Mouse (Mus musculus): ENCODE results near the gene Acsm1. TPM values are rescaled to one million over a fixed set of nuclear protein-coding genes. Genes with fewer than 3 reads are reported as not detected.

The Acsm1 gene
- polyA plus RNA-seq, 1 experiment from 2014 or later: 7.4 TPM

Other genes with a start within 250 kb of the Acsm1 start
- 0.09 and 0.22 TPM in 2 replicates for gene Gp2, start 147.7 kb upstream of the Acsm1 start, polyA plus RNA-seq (2015; fragmentation: Nextera tagmentation; extraction: Ambion mirVana)
- gene Umod, start 127.7 kb upstream of the Acsm1 start, polyA plus RNA-seq (2015; fragmentation: Nextera tagmentation; extraction: Ambion mirVana): 8.3 and 10.0 TPM in 2 replicates
- gene Acsm5, start 87.6 kb upstream of the Acsm1 start, polyA plus RNA-seq (2015; fragmentation: Nextera tagmentation; extraction: Ambion mirVana): 1.2 TPM in 2 replicates
- 0.10 and 0.21 TPM in 2 replicates for gene Pdilt, start 83.5 kb upstream of the Acsm1 start, polyA plus RNA-seq (2015; fragmentation: Nextera tagmentation; extraction: Ambion mirVana)
- gene Acsm2, start 52.7 kb upstream of the Acsm1 start, polyA plus RNA-seq (2015; fragmentation: Nextera tagmentation; extraction: Ambion mirVana): 54.0 and 59.8 TPM in 2 replicates
- gene Acsm4, start 83.0 kb downstream of the Acsm1 start, polyA plus RNA-seq (2015; fragmentation: Nextera tagmentation; extraction: Ambion mirVana): not detected in 2 replicates
- gene Thumpd1, start 113.8 kb downstream of the Acsm1 start, polyA plus RNA-seq (2015; fragmentation: Nextera tagmentation; extraction: Ambion mirVana): 84.4 and 85.7 TPM in 2 replicates
- gene Acsm3, start 153.9 kb downstream of the Acsm1 start, polyA plus RNA-seq (2015; fragmentation: Nextera tagmentation; extraction: Ambion mirVana): 0.92 and 1.1 TPM in 2 replicates
- 23.9 and 27.7 TPM in 2 replicates for gene Rexo5, start 187.0 kb downstream of the Acsm1 start, polyA plus RNA-seq (2015; fragmentation: Nextera tagmentation; extraction: Ambion mirVana)
- 26.2 and 26.5 TPM in 2 replicates for gene Eri2, start 187.0 kb downstream of the Acsm1 start, polyA plus RNA-seq (2015; fragmentation: Nextera tagmentation; extraction: Ambion mirVana)

Measured in kidney, embryonic 16.5 days (tissue).